Mouse (Mus musculus) embryo, embryonic 11.5 days (tissue): ENCODE measurements at regions not wholly inside any gene's neighbourhood (a gene's known extent, or its start where the extent isn't known, plus 50 kb on each side); places are given as distances from the start of the nearest gene placed in this dataset.

Experiments
- DNase-seq: peaks from one replicate; pipeline ENCODE4 v3.0.0-alpha.2; 2012; ENCODE audit warnings: low read depth, low spot score

GRCm38 (mm10) chr5:119388841-119389240, 281.6 kb upstream of the Tbx3 start:
- no peak for DNase-seq

- DNase-seq: no peak
Observed at GRCm38 (mm10) chr5:119389384-119389783, 281.1 kb upstream of the Tbx3 start.

GRCm38 (mm10) chr5:119389857-119390256, 280.6 kb upstream of the Tbx3 start:
- no peak for DNase-seq

GRCm38 (mm10) chr5:119398475-119398874, 272.0 kb upstream of the Tbx3 start:
- no peak for DNase-seq

GRCm38 (mm10) chr5:119400223-119400935, 270.1 kb upstream of the Tbx3 start:
- no peak for DNase-seq

- DNase-seq: no peak
Observed at GRCm38 (mm10) chr5:119401915-119402314, 268.6 kb upstream of the Tbx3 start.

GRCm38 (mm10) chr5:119402651-119403050, 267.8 kb upstream of the Tbx3 start:
- no peak for DNase-seq

- no peak for DNase-seq
Observed at GRCm38 (mm10) chr5:119410966-119411365, 259.5 kb upstream of the Tbx3 start.

GRCm38 (mm10) chr5:119415835-119416234, 254.6 kb upstream of the Tbx3 start:
- no peak for DNase-seq

GRCm38 (mm10) chr5:119418486-119418885, 252.0 kb upstream of the Tbx3 start:
- DNase-seq: no peak

- no peak for DNase-seq
Observed at GRCm38 (mm10) chr5:119427511-119428019, 242.9 kb upstream of the Tbx3 start.

- no peak for DNase-seq
Observed at GRCm38 (mm10) chr5:119431271-119431756, 239.2 kb upstream of the Tbx3 start.

- DNase-seq: no peak
Observed at GRCm38 (mm10) chr5:119434572-119434971, 235.9 kb upstream of the Tbx3 start.

- DNase-seq: no peak
Observed at GRCm38 (mm10) chr5:119448494-119448893, 222.0 kb upstream of the Tbx3 start.

- no peak for DNase-seq
Observed at GRCm38 (mm10) chr5:119449166-119449565, 221.3 kb upstream of the Tbx3 start.

- DNase-seq: no peak
Observed at GRCm38 (mm10) chr5:119459751-119460150, 210.7 kb upstream of the Tbx3 start.

GRCm38 (mm10) chr5:119462659-119463530, 207.6 kb upstream of the Tbx3 start:
- DNase-seq: no peak

- no peak for DNase-seq
Observed at GRCm38 (mm10) chr5:119464553-119464952, 205.9 kb upstream of the Tbx3 start.

GRCm38 (mm10) chr5:119467346-119468085, 203.0 kb upstream of the Tbx3 start:
- DNase-seq: no peak

GRCm38 (mm10) chr5:119477926-119478325, 192.5 kb upstream of the Tbx3 start:
- DNase-seq: no peak

- no peak for DNase-seq
Observed at GRCm38 (mm10) chr5:119478331-119478730, 192.1 kb upstream of the Tbx3 start.
